Mouse (Mus musculus) hindbrain, embryonic 11.5 days (tissue): ENCODE measurements at regions not wholly inside any gene's neighbourhood (a gene's known extent, or its start where the extent isn't known, plus 50 kb on each side); places are given as distances from the start of the nearest gene placed in this dataset.

Experiments
- ATAC-seq: fragments of 200-750 bp; cut with Nextera tagmentation; 2 replicates; pipeline ENCODE4 v1.8.0; 2017; ENCODE audit warnings: mild to moderate bottlenecking, moderate TSS enrichment, moderate library complexity; ENCODE audit not compliant: low FRiP score
- DNase-seq: peaks from one replicate; pipeline ENCODE4 v3.0.0-alpha.2; 2015; ENCODE audit warnings: low spot score
- H3K27ac ChIP-seq: fragments of 300-500 bp; sonication (generic); 2 replicates; pipeline ENCODE4 v1.5.1; 2014; ENCODE audit warnings: mild to moderate bottlenecking, low read depth, low read length
- H3K27me3 ChIP-seq: fragments of 300-500 bp; sonication (generic); 2 replicates; pipeline ENCODE4 v1.6.1; 2014; ENCODE audit warnings: mild to moderate bottlenecking, low read length, moderate library complexity, mixed read lengths; ENCODE audit not compliant: control insufficient read depth, insufficient read depth
- H3K36me3 ChIP-seq: fragments of 300-500 bp; sonication (generic); 2 replicates; pipeline ENCODE4 v1.6.1; 2014; ENCODE audit warnings: mild to moderate bottlenecking, low read length, moderate library complexity, mixed read lengths; ENCODE audit not compliant: control insufficient read depth, insufficient read depth
- H3K4me1 ChIP-seq: fragments of 300-500 bp; sonication (generic); replicated peaks from 2 replicates; pipeline ENCODE4 v1.6.1; 2014; ENCODE audit warnings: low read length, mixed read lengths; ENCODE audit not compliant: control insufficient read depth, insufficient read depth
- H3K4me2 ChIP-seq: fragments of 300-500 bp; sonication (generic); replicated peaks from 2 replicates; pipeline ENCODE4 v1.6.1; 2014; ENCODE audit warnings: mild to moderate bottlenecking, low read depth, low read length
- H3K4me3 ChIP-seq: fragments of 300-500 bp; sonication (generic); 2 replicates; pipeline ENCODE4 v1.5.1; 2014; ENCODE audit warnings: low read depth, low read length
- H3K9ac ChIP-seq: fragments of 300-500 bp; sonication (generic); 2 replicates; pipeline ENCODE4 v1.6.1; 2014; ENCODE audit warnings: low read depth, low read length
- H3K9me3 ChIP-seq: fragments of 300-500 bp; sonication (generic); 2 replicates; pipeline ENCODE4 v1.6.1; 2016; ENCODE audit warnings: low read length; ENCODE audit not compliant: control insufficient read depth
- WGBS: fragments of 180-500 bp; shearing (Covaris S2); extraction: QIAGEN DNeasy Blood & Tissue Kit; methylation state at CpG from one replicate; pipeline ENCODE4 v1.1.7; 2014; 5-methylcytosine and 5-hydroxymethylcytosine counted together

GRCm38 (mm10) chr1:76113281-76113680 lies 567.2 kb downstream of the Slc4a3 start:
- Histone ChIP-seq H3K9me3 (no peaks in the 10 kb centered on the region), H3K27ac (no peak overlapping the region), H3K36me3 (no peaks in the 10 kb centered on the region), H3K4me3 (no peak overlapping the region), H3K4me2 (no peak overlapping the region), H3K4me1 (no peaks in the 10 kb centered on the region), H3K9ac (no peak overlapping the region), H3K27me3 (no peaks in the 10 kb centered on the region)
- no peak for ATAC-seq
- 88% methylated on average over 3 of the region's 3 CpGs for WGBS
- no peak for DNase-seq

GRCm38 (mm10) chr1:76120840-76121239 lies 574.8 kb downstream of the Slc4a3 start:
- H3K9me3 ChIP-seq: no peaks in the 10 kb centered on the region
- no peak overlapping the region for H3K27ac ChIP-seq
- no peak overlapping the region for H3K4me2 ChIP-seq
- 83% methylated on average over 4 of the region's 4 CpGs for WGBS
- H3K4me3 ChIP-seq: no peak overlapping the region
- no peaks in the 10 kb centered on the region for H3K36me3 ChIP-seq
- H3K27me3 ChIP-seq: no peaks in the 10 kb centered on the region
- no peak for ATAC-seq
- no peaks in the 10 kb centered on the region for H3K4me1 ChIP-seq
- no peak overlapping the region for H3K9ac ChIP-seq
- no peak for DNase-seq

GRCm38 (mm10) chr1:76130353-76130752 lies 584.3 kb downstream of the Slc4a3 start:
- DNase-seq (no peak), ATAC-seq (no peak)
- H3K27ac ChIP-seq: no peak overlapping the region
- no peaks in the 10 kb centered on the region for H3K4me1 ChIP-seq
- no peaks in the 10 kb centered on the region for H3K36me3 ChIP-seq
- no peak overlapping the region for H3K4me3 ChIP-seq
- no peak overlapping the region for H3K4me2 ChIP-seq
- no peaks in the 10 kb centered on the region for H3K27me3 ChIP-seq
- no peaks in the 10 kb centered on the region for H3K9me3 ChIP-seq
- no peak overlapping the region for H3K9ac ChIP-seq
- 49% methylated on average over 4 of the region's 4 CpGs for WGBS

- ATAC-seq: no peak
- WGBS: 76% methylated on average over 1 of the region's 1 CpGs
- no peaks in the 10 kb centered on the region for H3K27me3 ChIP-seq
- no peaks in the 10 kb centered on the region for H3K36me3 ChIP-seq
- no peak overlapping the region for H3K4me2 ChIP-seq
- no peak overlapping the region; the same call in 1 of the 2 replicates for H3K27ac ChIP-seq
- no peaks in the 10 kb centered on the region for H3K4me1 ChIP-seq
- DNase-seq: no peak
- no peaks in the 10 kb centered on the region for H3K9me3 ChIP-seq
- no peak overlapping the region for H3K9ac ChIP-seq
- H3K4me3 ChIP-seq: no peak overlapping the region
These were observed 590.7 kb downstream of the Slc4a3 start for GRCm38 (mm10) chr1:76136810-76137209.

GRCm38 (mm10) chr1:76137701-76138100 lies 591.6 kb downstream of the Slc4a3 start:
- Histone ChIP-seq H3K27me3 (no peaks in the 10 kb centered on the region), H3K9ac (no peak overlapping the region), H3K4me1 (no peaks in the 10 kb centered on the region), H3K27ac (no peak overlapping the region), H3K36me3 (no peaks in the 10 kb centered on the region), H3K9me3 (no peaks in the 10 kb centered on the region), H3K4me2 (no peak overlapping the region), H3K4me3 (no peak overlapping the region)
- 37% methylated on average over 6 of the region's 6 CpGs for WGBS
- DNase-seq (peak; percentile 35), ATAC-seq (no peak)

- no peaks in the 10 kb centered on the region for H3K9me3 ChIP-seq
- no peak for ATAC-seq
- H3K27me3 ChIP-seq: no peaks in the 10 kb centered on the region
- no peak overlapping the region for H3K4me3 ChIP-seq
- H3K4me2 ChIP-seq: no peak overlapping the region
- H3K9ac ChIP-seq: no peak overlapping the region
- no peaks in the 10 kb centered on the region for H3K36me3 ChIP-seq
- H3K27ac ChIP-seq: no peak overlapping the region
- DNase-seq: no peak
- WGBS: 80% methylated on average over 5 of the region's 5 CpGs
- no peaks in the 10 kb centered on the region for H3K4me1 ChIP-seq
These were observed 597.5 kb downstream of the Slc4a3 start for GRCm38 (mm10) chr1:76143516-76143915.

GRCm38 (mm10) chr1:76148963-76149362 lies 602.9 kb downstream of the Slc4a3 start:
- Histone ChIP-seq H3K9ac (no peak overlapping the region), H3K4me2 (no peak overlapping the region), H3K4me1 (no peaks in the 10 kb centered on the region), H3K27ac (no peak overlapping the region), H3K4me3 (no peak overlapping the region), H3K36me3 (no peaks in the 10 kb centered on the region), H3K9me3 (no peaks in the 10 kb centered on the region), H3K27me3 (no peaks in the 10 kb centered on the region)
- ATAC-seq: no peak
- WGBS: 93% methylated on average over 2 of the region's 2 CpGs
- no peak for DNase-seq

GRCm38 (mm10) chr1:76156291-76156690 lies 610.2 kb downstream of the Slc4a3 start:
- Histone ChIP-seq H3K9ac (no peak overlapping the region), H3K4me2 (no peak overlapping the region), H3K9me3 (no peaks in the 10 kb centered on the region), H3K36me3 (no peaks in the 10 kb centered on the region), H3K4me3 (no peak overlapping the region), H3K4me1 (no peaks in the 10 kb centered on the region), H3K27me3 (no peaks in the 10 kb centered on the region), H3K27ac (no peak overlapping the region)
- DNase-seq (no peak), ATAC-seq (no peak)
- WGBS: 81% methylated on average over 8 of the region's 8 CpGs

- Histone ChIP-seq H3K9me3 (no peaks in the 10 kb centered on the region), H3K27ac (no peak overlapping the region), H3K9ac (no peak overlapping the region), H3K4me2 (no peak overlapping the region), H3K27me3 (no peaks in the 10 kb centered on the region), H3K4me3 (no peak overlapping the region), H3K4me1 (no peaks in the 10 kb centered on the region), H3K36me3 (no peaks in the 10 kb centered on the region)
- no peak for ATAC-seq
- no peak for DNase-seq
- whole genome bisulfite sequencing: 73% methylated on average over 2 of the region's 2 CpGs
These were observed 621.4 kb downstream of the Slc4a3 start for GRCm38 (mm10) chr1:76167486-76167885.
